Mouse (Mus musculus) kidney, postnatal 25 days (tissue): ENCODE data around the gene Nt5c3.
"Not testable (repeated sequence)": the region's sequence is repeated elsewhere in the genome, so short reads cannot be mapped to it uniquely, and the experiment has no call there.

Source experiments
- DNase-seq, 2 experiments: peaks; one replicate each; pipeline ENCODE4 v3.0.0; 2021; ENCODE audit warnings: mixed read lengths in 2 of 2

The Nt5c3 gene

GRCm38 (mm10) chr6:56904330-56904729 lies 19.4 kb downstream of the Nt5c3 start:
- no peak for DNase-seq

GRCm38 (mm10) chr6:56903831-56904230 lies 19.9 kb downstream of the Nt5c3 start:
- peak; percentile 23 to 44 for DNase-seq

GRCm38 (mm10) chr6:56902606-56903520 lies 20.9 kb downstream of the Nt5c3 start:
- DNase-seq, result no peak

GRCm38 (mm10) chr6:56901824-56902386 lies 21.8 kb downstream of the Nt5c3 start:
- peak; percentile 74 to 88 for DNase-seq

GRCm38 (mm10) chr6:56901336-56901735 lies 22.4 kb downstream of the Nt5c3 start:
- no peak for DNase-seq

GRCm38 (mm10) chr6:56899601-56900000 lies 24.1 kb downstream of the Nt5c3 start:
- DNase-seq, result no peak

GRCm38 (mm10) chr6:56890762-56891161 lies 33.0 kb downstream of the Nt5c3 start:
- no peak for DNase-seq

- DNase-seq, result no peak
These were observed 35.2 kb downstream of the Nt5c3 start for GRCm38 (mm10) chr6:56888561-56888960.

- DNase-seq, result no peak
These were observed 44.3 kb downstream of the Nt5c3 start for GRCm38 (mm10) chr6:56879352-56879955.

GRCm38 (mm10) chr6:56877985-56878384 lies 45.7 kb downstream of the Nt5c3 start:
- no peak for DNase-seq

GRCm38 (mm10) chr6:56876870-56877269 lies 46.9 kb downstream of the Nt5c3 start:
- DNase-seq, result no peak

GRCm38 (mm10) chr6:56870027-56870426 lies 53.7 kb downstream of the Nt5c3 start:
- no peak for DNase-seq

GRCm38 (mm10) chr6:56868565-56868964 lies 55.2 kb downstream of the Nt5c3 start:
- DNase-seq, result no peak

GRCm38 (mm10) chr6:56866899-56867298 lies 56.8 kb downstream of the Nt5c3 start:
- DNase-seq, result not testable (repeated sequence)

GRCm38 (mm10) chr6:56860205-56860848 lies 63.4 kb downstream of the Nt5c3 start:
- DNase-seq, result no peak

GRCm38 (mm10) chr6:56856748-56857147 lies 67.0 kb downstream of the Nt5c3 start:
- DNase-seq, result no peak

- no peak for DNase-seq
These were observed 68.9 kb downstream of the Nt5c3 start for GRCm38 (mm10) chr6:56854803-56855202.

GRCm38 (mm10) chr6:56850315-56850714 lies 73.4 kb downstream of the Nt5c3 start:
- DNase-seq, result peak in 1 of 2 experiments; percentile 11

- no peak for DNase-seq
These were observed 74.8 kb downstream of the Nt5c3 start for GRCm38 (mm10) chr6:56848974-56849373.

GRCm38 (mm10) chr6:56844365-56844764 lies 79.4 kb downstream of the Nt5c3 start:
- no peak for DNase-seq

- no peak for DNase-seq
These were observed 80.5 kb downstream of the Nt5c3 start for GRCm38 (mm10) chr6:56843229-56843628.

GRCm38 (mm10) chr6:56837621-56838020 lies 86.1 kb downstream of the Nt5c3 start:
- DNase-seq, result no peak

- DNase-seq, result no peak
These were observed 86.6 kb downstream of the Nt5c3 start for GRCm38 (mm10) chr6:56837166-56837565.
